Mouse (Mus musculus) neutrophil, adult 5-6 weeks (primary cell): ENCODE measurements around the gene Hist1h3i. TPM values are rescaled to one million over a fixed set of nuclear protein-coding genes. Genes with fewer than 3 reads are reported as not detected.
A peak's percentile ranks its signal among the peaks of the same experiment; 100 is the strongest.
"Not testable (repeated sequence)": the region's sequence is repeated elsewhere in the genome, so short reads cannot be mapped to it uniquely, and the experiment has no call there.

Source experiments
- ATAC-seq: fragments of 151-379, 151-347 bp; 2 replicates; pipeline ENCODE4 v1.8.0; 2017; ENCODE audit warnings: mild to moderate bottlenecking, moderate TSS enrichment; ENCODE audit not compliant: insufficient number of reproducible peaks, poor library complexity, low FRiP score, severe bottlenecking; ENCODE audit errors: extremely low read depth
- total RNA-seq: library from RNA; stranded (forward); fragments of 200-1000 nt; gene quantifications from 2 replicates; pipeline ENCODE4 v1.2.3, GENCODE M21; 2017

Gene Hist1h3i
- total RNA-seq, 1 experiment from 2014 or later: 3.8 TPM

DNA sequence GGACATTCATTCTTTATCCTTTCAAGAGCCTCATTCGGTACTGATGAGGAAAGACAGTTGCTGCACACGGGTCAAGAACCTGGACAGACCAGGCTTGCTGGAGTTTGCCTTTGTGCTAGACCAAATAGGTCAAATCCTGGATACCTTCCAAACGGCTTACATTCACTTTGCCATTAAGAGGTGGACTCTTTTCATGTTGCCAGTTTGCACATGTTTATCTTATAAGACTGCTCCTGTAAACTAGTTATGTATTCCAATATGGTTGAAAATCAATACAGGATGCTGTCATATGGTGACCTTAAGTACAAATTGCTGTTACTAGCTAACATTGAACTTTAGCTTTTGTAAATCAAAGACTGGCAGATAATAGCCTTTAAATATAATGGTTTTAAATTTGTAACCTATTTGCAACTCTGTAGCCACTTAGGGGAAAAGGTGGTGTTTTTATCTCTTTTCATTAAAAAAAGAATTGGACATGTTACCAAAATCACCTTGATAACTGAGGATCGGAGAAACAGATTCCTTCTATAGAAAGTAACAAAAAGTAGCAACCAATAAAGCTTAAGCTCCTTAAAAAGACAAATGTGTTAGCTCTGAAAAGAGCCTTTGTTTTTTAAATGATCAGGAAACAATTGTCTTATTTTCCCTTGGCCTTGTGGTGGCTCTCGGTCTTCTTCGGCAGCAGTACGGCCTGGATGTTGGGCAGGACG, 3.2 kb upstream of the Hist1h3i start:
- no peak for ATAC-seq

GRCm38 (mm10) chr13:21784311-21784710, 1.1 kb upstream of the Hist1h3i start:
- no peak for ATAC-seq

DNA sequence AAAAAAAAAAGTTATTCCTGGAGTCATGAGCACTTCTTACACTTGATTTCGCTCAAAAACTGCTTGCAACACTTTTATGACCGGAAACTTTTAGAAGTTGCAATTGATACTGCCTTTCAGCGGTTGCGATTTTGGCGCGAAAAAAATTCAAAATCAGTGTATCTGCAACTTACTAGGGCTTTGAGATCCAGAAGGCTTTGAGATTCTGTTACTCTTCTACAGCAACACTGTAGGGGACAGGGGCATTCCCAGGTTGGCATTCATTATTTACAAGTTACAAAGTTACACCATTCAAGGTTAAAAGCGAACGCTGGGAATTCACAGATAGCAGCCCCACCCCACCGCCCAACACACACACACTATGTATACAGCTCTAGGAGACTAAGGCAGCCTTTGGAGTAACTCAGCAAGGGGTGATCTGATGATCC, 578 bp upstream of the Hist1h3i start:
- no peak for ATAC-seq

DNA sequence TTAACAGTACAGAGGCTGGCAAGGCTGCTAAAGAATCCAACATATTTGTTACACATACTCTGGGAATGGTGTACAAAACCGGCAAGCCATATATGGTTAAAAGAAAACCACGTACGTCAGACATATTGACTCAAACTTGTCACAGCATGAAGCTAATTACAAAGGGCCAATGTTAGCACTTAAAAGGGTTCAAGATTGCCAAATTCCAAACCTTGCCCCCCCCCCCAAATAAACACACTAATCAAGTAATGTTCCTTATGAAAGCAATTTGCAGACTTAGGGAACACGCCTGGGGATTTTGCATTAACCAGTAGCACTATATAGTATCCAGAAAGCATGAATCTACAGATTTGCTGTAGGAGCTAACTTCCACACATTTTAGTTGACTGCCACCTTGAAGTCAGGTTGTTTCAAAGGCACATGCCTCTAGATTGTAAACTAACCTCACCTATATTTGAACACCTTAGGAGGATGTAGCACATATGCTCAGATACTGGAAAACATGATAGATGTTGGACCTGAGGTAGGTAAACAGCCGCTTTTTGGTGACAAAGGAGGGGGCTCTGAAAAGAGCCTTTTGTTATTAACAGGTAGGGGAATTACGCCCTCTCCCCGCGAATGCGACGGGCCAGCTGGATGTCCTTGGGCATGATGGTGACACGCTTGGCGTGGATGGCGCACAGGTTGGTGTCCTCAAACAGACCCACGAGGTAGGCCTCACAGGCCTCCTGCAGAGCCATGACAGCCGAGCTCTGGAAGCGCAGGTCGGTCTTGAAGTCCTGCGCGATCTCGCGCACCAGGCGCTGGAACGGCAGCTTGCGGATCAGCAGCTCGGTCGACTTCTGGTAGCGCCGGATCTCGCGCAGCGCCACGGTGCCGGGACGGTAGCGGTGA, 562 bp downstream of the Hist1h3i start:
- ATAC-seq: not testable (repeated sequence)

DNA sequence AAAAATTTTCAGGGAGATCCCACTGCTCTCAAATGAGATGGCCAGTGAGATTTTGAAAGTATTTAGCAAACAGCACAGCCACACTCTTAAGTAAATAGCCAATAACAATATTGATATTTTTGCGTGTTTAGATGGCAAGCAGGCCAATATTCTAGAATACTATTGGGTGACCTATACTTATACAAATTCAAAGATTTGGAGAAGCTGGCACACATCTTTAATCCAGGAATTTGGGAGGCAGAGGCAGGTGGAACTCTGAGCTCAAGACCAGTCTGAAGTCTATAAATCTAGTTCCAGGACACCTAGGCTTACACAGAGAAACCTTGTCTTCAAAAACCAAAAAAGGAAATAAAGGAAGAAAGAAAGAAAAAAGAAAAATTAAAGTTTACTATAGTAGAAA, 1.5 kb downstream of the Hist1h3i start:
- no peak for ATAC-seq

- no peak for ATAC-seq
Observed at GRCm38 (mm10) chr13:21781021-21781555, 2.1 kb downstream of the Hist1h3i start.

DNA sequence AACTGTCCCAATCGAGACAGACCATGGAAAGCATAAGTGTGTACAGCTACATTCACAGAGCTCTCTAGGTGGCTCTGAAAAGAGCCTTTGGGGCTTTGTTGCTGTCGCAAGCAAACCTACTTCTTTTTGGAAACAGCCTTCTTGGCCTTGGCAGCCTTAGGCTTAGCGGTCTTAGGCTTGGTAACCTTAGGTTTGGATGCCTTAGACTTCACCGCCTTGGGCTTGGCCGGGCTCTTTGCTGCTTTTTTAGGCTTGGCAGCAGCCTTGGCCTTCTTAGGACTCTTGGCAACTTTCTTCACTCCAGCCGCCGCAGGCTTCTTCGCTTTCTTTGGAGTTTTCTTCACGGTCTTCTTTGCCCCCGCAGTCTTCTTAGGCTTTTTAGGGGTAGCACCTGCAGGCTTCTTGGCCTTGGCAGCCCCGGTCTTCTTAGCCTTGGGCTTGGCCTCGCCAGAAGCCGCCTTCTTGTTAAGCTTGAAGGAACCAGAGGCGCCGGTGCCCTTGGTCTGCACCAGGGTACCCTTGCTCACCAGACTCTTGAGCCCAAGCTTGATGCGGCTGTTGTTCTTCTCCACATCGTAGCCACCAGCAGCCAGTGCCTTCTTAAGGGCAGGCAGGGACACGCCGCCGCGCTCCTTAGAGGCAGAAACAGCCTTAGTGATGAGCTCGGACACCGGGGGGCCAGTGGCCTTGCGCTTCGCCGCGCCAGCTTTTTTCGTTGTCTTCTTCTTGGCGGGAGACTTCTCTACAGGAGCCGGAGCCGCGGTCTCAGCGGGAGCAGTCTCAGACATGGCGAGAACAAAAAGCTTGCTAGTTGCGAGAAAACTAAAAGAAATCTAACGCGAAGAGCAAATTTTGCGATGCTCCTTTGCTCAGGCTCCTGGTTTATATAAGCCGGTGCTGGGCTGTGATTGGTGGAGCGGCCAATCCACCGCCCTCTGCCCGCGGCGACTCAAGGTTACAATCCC, 3.1 kb downstream of the Hist1h3i start, which contains the start of gene Hist1h1b:
Hist1h1b (minus strand) TSS at position 859 of the 965 bp plus-strand sequence.
- ATAC-seq: no peak

GRCm38 (mm10) chr13:21778814-21779766, 4.1 kb downstream of the Hist1h3i start:
- ATAC-seq: peak; percentile 89

GRCm38 (mm10) chr13:21755707-21756106, 27.5 kb downstream of the Hist1h3i start:
- no peak for ATAC-seq

- not testable (repeated sequence) for ATAC-seq
Observed at GRCm38 (mm10) chr13:21754294-21755001, 28.7 kb downstream of the Hist1h3i start.

GRCm38 (mm10) chr13:21753524-21754285, 29.5 kb downstream of the Hist1h3i start, which contains the start of the genes Hist1h2ak and Hist1h2bn:
TSS of gene Hist1h2ak (minus strand) at chr13:21753827.
TSS of gene Hist1h2bn (plus strand) at chr13:21754123.
- peak; percentile 95 for ATAC-seq

DNA sequence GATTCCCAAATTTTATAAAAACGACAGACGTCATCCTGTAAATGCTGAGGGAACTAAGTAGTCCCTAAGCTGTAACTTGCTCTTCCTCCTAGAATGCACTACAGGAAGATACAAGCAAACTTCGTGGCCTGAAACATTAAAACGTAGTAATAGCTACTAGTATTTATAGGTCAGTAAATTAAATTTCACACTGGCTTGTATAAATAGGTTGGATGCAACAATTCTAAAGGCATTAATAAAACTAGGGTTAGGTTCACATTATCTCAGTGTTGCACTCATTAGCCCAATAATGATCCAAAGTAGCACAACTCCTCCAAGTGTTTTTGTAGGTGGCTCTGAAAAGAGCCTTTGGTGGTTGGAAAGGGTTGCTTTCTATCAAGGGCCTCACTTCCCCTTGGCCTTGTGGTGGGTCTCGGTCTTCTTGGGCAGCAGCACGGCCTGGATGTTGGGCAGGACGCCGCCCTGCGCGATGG, 30.1 kb downstream of the Hist1h3i start:
- ATAC-seq: no peak

GRCm38 (mm10) chr13:21752356-21752755, 30.8 kb downstream of the Hist1h3i start:
- no peak for ATAC-seq

- no peak for ATAC-seq
Observed at GRCm38 (mm10) chr13:21751827-21752226, 31.3 kb downstream of the Hist1h3i start.

- ATAC-seq: no peak
Observed at GRCm38 (mm10) chr13:21751417-21751816, 31.8 kb downstream of the Hist1h3i start.
